Mouse (Mus musculus) heart, postnatal 0 days (tissue): ENCODE measurements at regions not wholly inside any gene's neighbourhood (a gene's known extent, or its start where the extent isn't known, plus 50 kb on each side); places are given as distances from the start of the nearest gene placed in this dataset.

Source experiments
- CTCF ChIP-seq: IDR thresholded peaks from 2 replicates; pipeline ENCODE4 v1.5.1; 2016; ENCODE audit warnings: antibody characterized with exemption, control low read depth, low read depth
- EP300 ChIP-seq: IDR thresholded peaks from 2 replicates; pipeline ENCODE4 v1.6.1; 2016; ENCODE audit warnings: antibody characterized with exemption, low read depth

DNA sequence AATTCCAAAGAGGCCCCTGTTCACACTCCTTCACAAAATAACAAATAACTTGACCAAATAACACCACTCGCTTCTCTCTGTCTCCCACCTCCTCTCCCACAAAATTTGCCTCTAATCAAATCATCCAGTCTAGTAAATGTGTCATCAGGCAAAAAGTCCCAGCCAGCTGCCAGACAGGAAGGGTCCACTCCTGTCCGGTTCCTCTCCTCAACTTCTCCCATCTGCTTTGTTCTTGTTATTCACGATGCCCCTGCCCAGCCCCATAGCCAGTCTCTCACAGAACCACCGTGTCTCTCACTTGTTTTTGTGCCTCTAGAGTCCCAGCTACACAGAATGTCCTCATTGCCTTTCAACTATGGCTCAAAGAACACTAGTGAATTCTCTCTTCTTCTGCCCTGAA is 53.8 kb downstream of the Ch25h start:
- TF ChIP-seq EP300 = no peak
- no peak for TF ChIP-seq CTCF
